Mouse (Mus musculus) MEL (cell line): ENCODE measurements around the gene Nf1. TPM values are rescaled to one million over a fixed set of nuclear protein-coding genes. Genes with fewer than 3 reads are reported as not detected.
A peak's percentile ranks its signal among the peaks of the same experiment; 100 is the strongest.

Experiments used
- DNase-seq: peaks from one replicate; pipeline ENCODE4 v3.0.0; 2011; ENCODE audit warnings: low read depth, low spot score
- H3K27ac ChIP-seq: 2 replicates; pipeline ENCODE4 v1.5.1; 2012; ENCODE audit warnings: low read depth, mild to moderate bottlenecking, control low read depth, low read length, moderate library complexity; ENCODE audit not compliant: control insufficient read depth
- H3K27me3 ChIP-seq, 2 experiments: fragments of 150-350 bp in 1 of 2; sonication (generic) in 1 of 2; 2 replicates each; pipeline ENCODE4 v1.6.1; 2012; ENCODE audit warnings: low read length in 2 of 2, mild to moderate bottlenecking in 2 of 2, improper control_type of control experiment in 1 of 2, moderate library complexity in 1 of 2; ENCODE audit not compliant: insufficient read depth in 2 of 2, control insufficient read depth in 1 of 2
- H3K36me3 ChIP-seq, 2 experiments: 2 replicates each; pipeline ENCODE4 v1.6.1; 2012 to 2014; ENCODE audit warnings: low read length in 2 of 2, improper control_type of control experiment in 1 of 2, inconsistent platforms in 1 of 2, mild to moderate bottlenecking in 1 of 2; ENCODE audit not compliant: insufficient read depth in 2 of 2, control insufficient read depth in 1 of 2
- H3K4me1 ChIP-seq, 2 experiments: fragments of 150-350 bp in 1 of 2; sonication (generic) in 1 of 2; 2 replicates each; pipeline ENCODE4 v1.6.1; 2012; ENCODE audit warnings: low read length in 2 of 2, improper control_type of control experiment in 1 of 2, mild to moderate bottlenecking in 1 of 2; ENCODE audit not compliant: insufficient read depth in 2 of 2, control insufficient read depth in 1 of 2
- H3K4me3 ChIP-seq, 2 experiments: fragments of 150-350 bp in 1 of 2; sonication (generic) in 1 of 2; 2 replicates each; pipeline ENCODE4 v1.5.1; 2012; ENCODE audit warnings: low read depth in 2 of 2, low read length in 2 of 2, mild to moderate bottlenecking in 2 of 2, moderate library complexity in 2 of 2, control low read depth in 1 of 2, improper control_type of control experiment in 1 of 2; ENCODE audit not compliant: control insufficient read depth in 1 of 2, insufficient read depth in 1 of 2
- H3K79me2 ChIP-seq: 2 replicates; pipeline ENCODE4 v1.6.1; 2012; ENCODE audit warnings: mild to moderate bottlenecking, low read length, moderate library complexity; ENCODE audit not compliant: control insufficient read depth, poor library complexity, insufficient read depth
- H3K9ac ChIP-seq: 2 replicates; pipeline ENCODE4 v1.6.1; 2012; ENCODE audit warnings: low read depth, mild to moderate bottlenecking, control low read depth, low read length, moderate library complexity; ENCODE audit not compliant: control insufficient read depth, poor library complexity, severe bottlenecking
- H3K9me3 ChIP-seq: fragments of 150-350 bp; sonication (generic); replicated peaks from 2 replicates; pipeline ENCODE4 v1.6.1; 2012; ENCODE audit warnings: mild to moderate bottlenecking, low read length, improper control_type of control experiment, moderate library complexity; ENCODE audit not compliant: insufficient read depth
- ETS1 ChIP-seq: IDR thresholded peaks from 2 replicates; pipeline ENCODE4 v1.6.1; 2012; ENCODE audit warnings: low read depth, mild to moderate bottlenecking, inconsistent platforms, low read length, improper control_type of control experiment, moderate library complexity
- GABPA ChIP-seq: IDR thresholded peaks from 2 replicates; pipeline ENCODE4 v1.6.1; 2012; ENCODE audit warnings: low read depth, mild to moderate bottlenecking, inconsistent platforms, low read length, improper control_type of control experiment, moderate library complexity
- MAZ ChIP-seq: IDR thresholded peaks from 2 replicates; pipeline ENCODE4 v1.6.1; 2012; ENCODE audit warnings: low read depth, mild to moderate bottlenecking, inconsistent platforms, low read length, improper control_type of control experiment
- MYC ChIP-seq: IDR thresholded peaks from 2 replicates; pipeline ENCODE4 v1.6.1; 2011; ENCODE audit warnings: low read depth, mild to moderate bottlenecking, low read length, improper control_type of control experiment, moderate library complexity
- POLR2A ChIP-seq, 2 experiments: IDR thresholded peaks; 2 replicates each; pipeline ENCODE4 v1.6.1; 2011 to 2012; ENCODE audit warnings: low read length in 2 of 2, mild to moderate bottlenecking in 2 of 2, control low read depth in 1 of 2, improper control_type of control experiment in 1 of 2, low read depth in 1 of 2, moderate library complexity in 1 of 2; ENCODE audit not compliant: control insufficient read depth in 1 of 2, insufficient read depth in 1 of 2, poor library complexity in 1 of 2
- POLR2AphosphoS5 ChIP-seq: IDR thresholded peaks from 2 replicates; pipeline ENCODE4 v1.6.1; 2012; ENCODE audit warnings: low read depth, borderline replicate concordance, mild to moderate bottlenecking, inconsistent platforms, low read length, moderate library complexity, mixed read lengths
- ZMIZ1 ChIP-seq: IDR thresholded peaks from 2 replicates; pipeline ENCODE4 v1.6.1; 2012; ENCODE audit warnings: low read depth, mild to moderate bottlenecking, inconsistent platforms, low read length, improper control_type of control experiment, moderate library complexity
- polyA plus RNA-seq, 2 experiments: library from polyadenylated mRNA; stranded (reverse) in 1 of 2; unstranded in 1 of 2; fragments of >175 nt in 1 of 2; fragments of >200 nt in 1 of 2; gene quantifications; 2 replicates each; pipeline versions ENCODE4 v1.2.1 to v1.2.4; 2012; ENCODE audit warnings: low replicate concordance in 2 of 2, low read depth in 1 of 2; ENCODE audit not compliant: insufficient read length in 2 of 2, insufficient read depth in 1 of 2, missing spikeins in 1 of 2
- total RNA-seq: library from RNA; depleted of rRNA; stranded (reverse); fragments of 300-350 nt; gene quantifications from 2 replicates; pipeline ENCODE4 v1.2.3, GENCODE M21; 2012

Gene Nf1
- total and polyA plus RNA-seq, 3 experiments, result 13.2 to 108 (median 20.3) TPM

DNA sequence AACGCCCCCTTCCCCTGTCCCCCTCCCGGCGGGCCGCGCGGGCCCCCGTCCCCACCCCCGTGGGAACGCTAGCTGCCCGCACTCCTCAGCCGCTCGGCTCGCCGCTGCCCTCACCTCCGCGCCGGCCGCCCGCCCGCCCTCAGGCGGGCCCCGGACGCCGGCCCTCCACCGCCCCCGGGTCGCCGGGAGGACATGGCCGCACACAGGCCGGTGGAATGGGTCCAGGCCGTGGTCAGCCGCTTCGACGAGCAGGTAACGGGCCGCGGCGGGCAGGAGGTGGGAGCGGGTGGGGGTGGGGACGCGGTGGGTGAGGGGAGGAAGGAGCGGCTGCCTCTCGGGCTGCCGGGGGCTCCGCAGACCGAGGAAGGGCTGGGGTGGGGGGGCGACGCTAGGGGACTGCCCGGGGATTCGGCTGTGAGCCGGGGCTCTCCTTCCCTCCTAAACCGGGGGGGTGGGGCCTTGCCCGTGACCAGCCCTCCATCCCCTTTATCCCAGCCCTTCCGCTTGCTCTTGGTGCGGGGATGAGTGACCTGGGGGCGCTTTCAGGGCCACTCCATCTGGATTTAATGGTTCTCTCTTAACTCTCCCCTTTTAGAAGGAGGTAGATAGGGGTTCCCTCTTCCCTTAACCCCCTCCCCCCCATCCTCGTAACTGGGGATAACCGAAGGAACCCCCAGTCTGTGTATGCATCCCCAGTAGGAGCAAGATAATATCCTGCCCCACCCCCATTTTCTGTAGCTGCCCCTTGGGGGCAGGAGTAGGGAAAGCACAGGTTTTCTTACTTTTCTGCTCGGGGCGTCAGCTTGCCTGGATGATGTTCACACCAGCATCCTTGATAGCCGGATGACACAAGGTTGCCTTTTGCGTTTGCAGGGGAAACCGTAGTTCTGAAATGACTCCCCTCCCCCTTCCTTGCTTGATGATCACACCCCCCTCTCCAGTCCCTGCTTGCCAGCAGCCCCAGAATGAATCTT, 602 bp downstream of the Nf1 start:
- Histone ChIP-seq H3K36me3 (peaks cover 0 to 19% of the 10 kb centered on the region in 2 experiments; a peak in 2 of 4 replicates), H3K79me2 (peaks cover 19% of the 10 kb centered on the region), H3K4me3 (peak overlapping the region; percentile 69 to 90), H3K9me3 (no peaks in the 10 kb centered on the region), H3K27ac (0 out of 2 replicates have a peak overlapping the region, but pooled peaks have one; percentile 20), H3K27me3 (no peaks in the 10 kb centered on the region), H3K4me1 (peaks cover 20 to 21% of the 10 kb centered on the region in 2 experiments), H3K9ac (peak overlapping the region; percentile 90)
- no peak for TF ChIP-seq ZMIZ1
- TF ChIP-seq ETS1, result 0 out of 2 replicates have a peak, but pooled peaks have one; percentile 9
- TF ChIP-seq POLR2A (IDR thresholded peaks at IDR 0.05; ENCODE audit: control insufficient read depth in 1 of 2, insufficient read depth in 1 of 2, low read depth in 1 of 2, low read length in 2 of 2, poor library complexity in 1 of 2), result peak in 1 of 2 experiments; percentile 33; a peak in 1 of 4 replicates
- DNase-seq, result peak; percentile 56

GRCm38 (mm10) chr11:79356995-79357394, 17.5 kb downstream of the Nf1 start:
- H3K27ac ChIP-seq, result no peak overlapping the region
- DNase-seq, result peak; percentile 55
- TF ChIP-seq MYC, result no peak
- no peak for TF ChIP-seq POLR2A (IDR thresholded peaks at IDR 0.05; ENCODE audit: control insufficient read depth in 1 of 2, insufficient read depth in 1 of 2, low read depth in 1 of 2, low read length in 2 of 2, poor library complexity in 1 of 2)
- peak; percentile 33; the same call in 1 of the 2 replicates for TF ChIP-seq GABPA
- H3K9ac ChIP-seq, result no peak overlapping the region
- no peaks in the 10 kb centered on the region for H3K9me3 ChIP-seq
- H3K36me3 ChIP-seq, result peaks cover 0 to 8% of the 10 kb centered on the region in 2 experiments; a peak in 2 of 4 replicates
- H3K4me1 ChIP-seq, result peaks cover 2 to 4% of the 10 kb centered on the region in 2 experiments; a peak in 1 of 4 replicates
- H3K4me3 ChIP-seq, result no peak overlapping the region
- H3K27me3 ChIP-seq, result no peaks in the 10 kb centered on the region
- H3K79me2 ChIP-seq, result peaks cover 5% of the 10 kb centered on the region

GRCm38 (mm10) chr11:79357397-79357796, 17.9 kb downstream of the Nf1 start:
- Histone ChIP-seq H3K4me1 (peaks cover 2 to 4% of the 10 kb centered on the region in 2 experiments; a peak in 1 of 4 replicates), H3K27me3 (no peaks in the 10 kb centered on the region), H3K36me3 (peaks cover 0 to 8% of the 10 kb centered on the region in 2 experiments; a peak in 2 of 4 replicates), H3K9me3 (no peaks in the 10 kb centered on the region), H3K79me2 (peaks cover 5% of the 10 kb centered on the region), H3K4me3 (no peak overlapping the region), H3K9ac (no peak overlapping the region), H3K27ac (no peak overlapping the region)
- DNase-seq, result no peak
- TF ChIP-seq MAZ, result no peak
- peak; percentile 84; the same call in 1 of the 2 replicates for TF ChIP-seq POLR2AphosphoS5
